Mouse (Mus musculus): Measurements from ENCODE around the gene Supt16. TPM values are rescaled to one million over a fixed set of nuclear protein-coding genes. Genes with fewer than 3 reads are reported as not detected.

Supt16 gene
- polyA plus RNA-seq, 1 experiment from 2014 or later: 99.4 TPM

DNA sequence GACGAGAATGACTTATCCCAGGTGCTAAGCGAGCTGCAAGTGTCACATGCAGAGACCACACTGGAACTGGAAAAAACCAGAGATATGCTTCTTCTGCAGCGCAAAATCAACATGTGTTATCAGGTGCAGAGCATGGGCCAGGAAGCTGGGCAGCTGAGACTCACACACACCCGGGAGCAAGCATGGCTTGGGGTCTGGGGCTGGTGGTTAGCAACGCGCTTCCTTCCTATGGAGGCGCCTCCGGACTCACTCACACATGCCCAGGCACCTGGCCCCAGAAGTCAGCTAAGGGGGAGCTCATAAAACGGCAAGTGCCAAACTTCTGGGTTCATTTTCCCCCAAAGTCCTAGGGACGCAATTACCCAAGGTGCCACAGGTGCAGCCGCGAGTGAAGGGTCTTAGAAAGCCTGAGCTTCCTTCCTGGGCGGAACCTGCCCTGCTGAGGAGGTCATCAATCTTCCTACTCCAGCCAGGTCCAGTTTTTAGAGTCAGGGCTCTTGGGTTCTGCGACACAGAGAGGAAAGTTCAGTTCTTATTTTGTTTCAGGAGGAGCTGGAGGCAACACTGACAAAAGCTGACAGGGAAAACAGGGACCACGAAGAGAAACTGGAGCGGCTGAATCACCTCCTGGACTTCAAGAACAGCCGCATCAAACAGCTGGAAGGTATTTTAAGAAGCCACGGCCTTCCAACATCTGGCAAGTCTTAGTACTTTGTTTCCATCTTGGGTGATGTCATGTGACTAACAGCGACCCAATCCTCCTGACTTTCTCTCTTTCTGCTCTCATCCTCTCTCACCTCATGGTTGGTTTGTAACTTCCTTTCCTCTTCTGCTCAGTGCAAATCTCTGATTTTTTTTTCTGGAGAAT, 56.4 kb downstream of the Supt16 start:
- Histone ChIP-seq H3K4me1 (no peaks in the 10 kb centered on the region), H3K27ac (no peak overlapping the region), H3K36me3 (replicated peaks) (no peaks in the 10 kb centered on the region), H3K27me3 (ENCODE audit: poor library complexity, severe bottlenecking) (no peaks in the 10 kb centered on the region), H3K9me3 (no peaks in the 10 kb centered on the region), H3K4me3 (no peak overlapping the region)
- DNase-seq (ENCODE audit: extremely low spot score, low spot score): no peak
- 75% methylated on average over 19 of the region's 19 CpGs for WGBS

DNA sequence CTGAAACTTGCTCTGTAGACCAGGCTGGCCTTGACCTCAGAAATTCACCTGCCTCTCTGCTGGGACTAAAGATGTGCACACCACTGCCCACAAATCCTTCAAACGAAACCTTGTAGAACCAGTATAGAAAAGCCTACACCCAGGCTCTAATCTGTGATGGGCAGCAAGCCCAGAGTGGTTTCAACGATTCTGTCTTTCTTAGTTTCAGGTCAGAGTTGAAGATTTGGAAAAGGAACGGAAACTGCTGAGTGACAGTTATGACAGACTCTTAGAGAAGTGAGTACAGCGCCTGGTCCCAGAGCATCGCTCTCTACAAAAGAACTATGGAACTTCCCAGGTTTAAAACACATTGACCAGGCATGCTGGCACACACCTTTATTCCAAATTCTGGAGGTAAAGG, 63.6 kb downstream of the Supt16 start:
- Histone ChIP-seq H3K27me3 (ENCODE audit: poor library complexity, severe bottlenecking) (no peaks in the 10 kb centered on the region), H3K9me3 (no peaks in the 10 kb centered on the region; the same call in 1 of the 2 replicates), H3K4me1 (no peaks in the 10 kb centered on the region), H3K36me3 (replicated peaks) (no peaks in the 10 kb centered on the region), H3K4me3 (no peak overlapping the region), H3K27ac (no peak overlapping the region)
- DNase-seq (ENCODE audit: extremely low spot score, low spot score): no peak
- 87% methylated on average over 5 of the region's 5 CpGs for WGBS

DNA sequence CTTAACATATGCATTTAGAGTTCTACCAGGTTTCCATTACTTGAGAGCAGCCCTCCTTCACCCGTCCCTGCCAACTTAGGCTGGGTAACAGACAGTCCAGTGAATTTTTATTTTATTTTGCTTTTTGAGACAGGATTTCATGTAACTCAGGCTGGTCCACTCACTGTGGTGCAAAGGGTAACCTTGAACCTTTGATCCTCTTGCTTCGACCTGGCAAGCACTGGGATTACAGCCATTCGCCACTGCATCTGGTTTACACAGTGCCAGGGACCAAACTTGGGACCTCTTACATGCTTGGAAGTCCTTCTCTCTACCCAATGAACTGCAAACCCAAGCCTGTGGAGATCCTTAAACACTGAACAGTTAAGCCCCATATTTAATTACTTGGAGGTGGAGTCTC, 72.6 kb downstream of the Supt16 start:
- DNase-seq (ENCODE audit: extremely low spot score, low spot score): no peak

DNA sequence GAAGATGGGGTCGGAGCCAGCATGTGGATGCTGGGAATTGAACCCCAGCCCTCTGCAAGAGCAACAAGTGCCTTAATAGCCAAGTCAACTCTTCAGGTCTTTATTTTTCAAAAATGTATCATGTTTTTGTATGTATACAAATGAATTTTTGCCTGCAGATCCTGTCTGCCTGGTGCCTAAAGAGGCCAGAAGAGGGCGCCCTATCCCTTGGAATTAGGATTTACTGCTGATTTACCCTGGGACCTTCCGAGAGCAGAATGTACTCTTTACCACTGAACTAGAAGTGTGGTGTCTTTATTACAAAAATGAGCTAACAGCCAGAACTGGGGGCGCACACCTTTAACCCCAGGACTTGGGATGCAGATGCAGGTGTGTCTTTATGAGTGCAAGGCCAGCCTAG, 73.3 kb downstream of the Supt16 start:
- peaks cover 11% of the 10 kb centered on the region for H3K4me1 ChIP-seq
- peak; percentile 69 for DNase-seq (ENCODE audit: extremely low spot score, low spot score)
- H3K4me3 ChIP-seq: no peak overlapping the region
- 22% methylated on average over 4 of the region's 4 CpGs for WGBS
- H3K27me3 ChIP-seq (ENCODE audit: poor library complexity, severe bottlenecking): peaks cover 14% of the 10 kb centered on the region
- H3K36me3 ChIP-seq (replicated peaks): no peaks in the 10 kb centered on the region
- no peak overlapping the region for H3K27ac ChIP-seq
- no peaks in the 10 kb centered on the region for H3K9me3 ChIP-seq

More for the DNA sequence above, 72.6 kb downstream of the Supt16 start:
- Histone ChIP-seq H3K9me3 (no peaks in the 10 kb centered on the region), H3K36me3 (replicated peaks) (no peaks in the 10 kb centered on the region), H3K27ac (no peak overlapping the region), H3K4me1 (peaks cover 4% of the 10 kb centered on the region; the same call in 1 of the 2 replicates), H3K27me3 (ENCODE audit: poor library complexity, severe bottlenecking) (peaks cover 14% of the 10 kb centered on the region), H3K4me3 (no peak overlapping the region)
- WGBS: 92% methylated on average over 3 of the region's 3 CpGs

DNA sequence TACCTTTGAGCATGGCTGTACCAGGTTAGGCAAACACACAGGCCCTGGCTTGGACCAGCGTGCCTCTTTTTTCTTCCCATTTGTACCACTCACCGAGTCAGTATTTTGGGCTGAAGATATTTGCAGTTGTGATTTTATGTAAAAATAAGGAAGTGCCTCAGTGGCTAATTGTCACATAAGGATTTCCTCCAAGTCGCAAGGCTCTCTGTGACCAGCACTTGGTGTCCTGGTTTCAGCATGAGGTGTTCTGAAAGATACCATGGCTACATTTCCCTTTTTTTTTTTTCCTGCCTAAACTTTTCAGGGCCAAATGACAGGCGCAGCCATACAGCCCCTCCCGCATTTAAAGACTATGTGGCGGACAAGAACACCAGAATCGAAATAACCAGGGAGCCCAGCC, 77.0 kb downstream of the Supt16 start:
- Histone ChIP-seq H3K4me1 (peaks cover 17% of the 10 kb centered on the region), H3K27ac (peak overlapping the region; percentile 94; the same call in 1 of the 2 replicates), H3K9me3 (no peaks in the 10 kb centered on the region), H3K4me3 (no peak overlapping the region), H3K36me3 (replicated peaks) (no peaks in the 10 kb centered on the region), H3K27me3 (ENCODE audit: poor library complexity, severe bottlenecking) (peaks cover 14% of the 10 kb centered on the region)
- WGBS: 59% methylated on average over 7 of the region's 7 CpGs
- no peak for DNase-seq (ENCODE audit: extremely low spot score, low spot score)

DNA sequence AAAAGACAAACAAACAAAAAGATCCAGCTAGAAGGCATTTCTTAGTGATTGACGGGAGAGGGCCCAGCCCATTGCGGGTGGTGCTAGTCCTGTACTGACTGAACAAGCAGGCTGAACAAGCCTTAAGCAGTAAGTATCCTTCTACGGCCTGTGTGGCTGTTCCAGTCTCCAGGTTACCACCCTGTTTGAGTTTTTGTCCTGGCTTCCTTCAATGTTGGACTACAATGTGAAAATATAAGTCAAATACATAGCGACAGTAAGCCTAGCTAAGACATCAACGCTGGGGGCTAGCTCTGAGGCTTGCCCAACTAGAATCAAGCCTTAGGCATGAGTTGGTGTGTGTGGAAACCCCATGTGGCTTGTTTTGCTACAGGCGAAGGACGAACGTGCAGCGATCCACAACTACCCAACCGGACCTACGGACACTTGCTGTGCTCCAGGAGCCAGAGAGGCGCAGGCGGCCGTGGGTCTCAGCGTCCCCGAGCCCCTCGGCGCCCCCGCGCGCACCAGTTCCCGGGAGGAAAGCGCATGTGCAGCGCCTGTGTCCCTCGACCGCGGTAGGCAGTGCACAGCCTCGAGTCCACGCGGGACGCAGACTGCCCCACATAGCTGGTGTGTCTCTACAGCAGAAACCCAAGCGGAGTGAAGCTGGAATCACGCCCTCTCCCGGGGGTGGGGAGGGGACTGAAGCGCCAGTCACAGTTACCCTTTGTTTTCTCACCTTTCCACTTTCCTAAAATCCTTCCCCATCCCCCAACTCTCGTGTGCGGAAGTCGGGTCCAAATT, 78.2 kb downstream of the Supt16 start:
- H3K27ac ChIP-seq: peak overlapping the region; percentile 94
- H3K9me3 ChIP-seq: no peaks in the 10 kb centered on the region
- WGBS: 1% methylated on average over 38 of the region's 38 CpGs
- peak; percentile 75 for DNase-seq (ENCODE audit: extremely low spot score, low spot score)
- H3K4me3 ChIP-seq: peak overlapping the region; percentile 66
- H3K36me3 ChIP-seq (replicated peaks): no peaks in the 10 kb centered on the region
- peaks cover 17% of the 10 kb centered on the region for H3K4me1 ChIP-seq
- peaks cover 14% of the 10 kb centered on the region for H3K27me3 ChIP-seq (ENCODE audit: poor library complexity, severe bottlenecking)

DNA sequence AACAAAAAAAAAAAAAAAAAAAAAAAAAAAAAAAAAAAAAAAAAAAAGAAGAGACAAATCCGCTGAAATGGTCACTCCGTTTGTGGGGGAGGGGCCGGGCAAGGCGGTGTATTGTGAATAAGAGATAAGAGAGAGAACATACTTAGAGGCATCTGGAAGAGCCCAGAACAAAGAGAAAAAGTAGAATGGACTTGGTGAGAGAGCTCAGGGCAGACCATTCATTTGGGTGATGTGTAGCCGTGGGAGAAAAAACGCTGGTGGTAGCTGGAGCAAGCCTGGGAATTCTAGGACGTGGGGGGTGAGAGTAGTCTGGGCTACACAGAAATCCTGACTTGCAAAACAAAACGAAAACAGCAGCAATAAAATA, 78.8 kb downstream of the Supt16 start:
- 31% methylated on average over 8 of the region's 8 CpGs for WGBS
- no peak for DNase-seq (ENCODE audit: extremely low spot score, low spot score)
- H3K4me3 ChIP-seq: peak overlapping the region; percentile 66

DNA sequence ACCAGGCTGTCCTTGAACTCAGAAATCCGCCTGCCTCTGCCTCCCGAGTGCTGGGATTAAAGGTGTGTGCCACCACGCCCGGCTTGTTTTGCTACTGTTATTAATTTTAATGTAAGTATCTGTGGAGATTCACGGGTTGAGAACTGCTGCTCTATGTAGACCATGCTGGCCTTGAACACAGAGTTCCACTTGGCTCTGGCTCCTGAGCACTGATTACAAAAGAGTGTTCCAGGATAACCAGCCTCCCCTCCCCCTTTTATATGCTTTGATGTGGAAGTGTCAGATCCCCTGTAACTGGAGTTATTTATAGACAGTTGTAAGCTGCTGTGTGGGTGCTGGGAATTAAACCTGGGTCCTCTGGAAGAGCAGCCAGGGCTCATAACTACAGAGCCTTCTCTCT, 80.0 kb downstream of the Supt16 start:
- 94% methylated on average over 5 of the region's 5 CpGs for WGBS
- peaks cover 14% of the 10 kb centered on the region for H3K27me3 ChIP-seq (ENCODE audit: poor library complexity, severe bottlenecking)
- H3K9me3 ChIP-seq: no peaks in the 10 kb centered on the region
- H3K4me1 ChIP-seq: peaks cover 17% of the 10 kb centered on the region
- no peak overlapping the region for H3K27ac ChIP-seq
- no peaks in the 10 kb centered on the region for H3K36me3 ChIP-seq (replicated peaks)
- no peak for DNase-seq (ENCODE audit: extremely low spot score, low spot score)
- H3K4me3 ChIP-seq: no peak overlapping the region

More for the DNA sequence above, 78.8 kb downstream of the Supt16 start:
- Histone ChIP-seq H3K27ac (peak overlapping the region; percentile 94), H3K4me1 (peaks cover 17% of the 10 kb centered on the region), H3K9me3 (no peaks in the 10 kb centered on the region), H3K27me3 (ENCODE audit: poor library complexity, severe bottlenecking) (peaks cover 14% of the 10 kb centered on the region), H3K36me3 (replicated peaks) (no peaks in the 10 kb centered on the region)

DNA sequence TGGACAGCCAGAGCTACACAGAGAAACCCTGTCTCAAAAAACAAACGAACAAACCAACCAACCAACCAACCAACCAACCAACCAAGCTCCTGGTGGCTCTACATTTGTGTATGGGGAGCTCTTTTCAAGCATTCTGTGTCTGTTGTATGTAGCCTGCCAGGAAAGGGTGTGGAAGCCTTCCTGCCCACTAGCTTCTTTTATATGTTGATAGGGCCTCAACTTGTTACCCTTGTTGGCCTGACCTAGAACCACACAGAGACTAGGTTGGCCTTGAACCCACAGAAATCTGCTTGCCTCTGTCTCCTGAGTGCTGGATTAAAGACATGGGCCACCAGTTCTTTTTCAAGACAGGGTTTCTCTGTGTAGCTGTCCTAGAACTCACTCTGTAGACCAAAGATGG, 83.1 kb downstream of the Supt16 start:
- DNase-seq (ENCODE audit: extremely low spot score, low spot score): no peak
- H3K27me3 ChIP-seq (ENCODE audit: poor library complexity, severe bottlenecking): no peaks in the 10 kb centered on the region
- 70% methylated on average over 1 of the region's 1 CpGs for WGBS
- no peak overlapping the region for H3K27ac ChIP-seq
- H3K4me1 ChIP-seq: peaks cover 8% of the 10 kb centered on the region
- no peak overlapping the region for H3K4me3 ChIP-seq
- no peaks in the 10 kb centered on the region for H3K9me3 ChIP-seq
- H3K36me3 ChIP-seq (replicated peaks): no peaks in the 10 kb centered on the region

Other genes starting within 250 kb of the Supt16 start
- 97.5 and 102 TPM in 2 replicates for gene Arhgef40, start 212.7 kb downstream of the Supt16 start, polyA plus RNA-seq (2016; fragmentation: Nextera tagmentation; extraction: Ambion mirVana)
- gene Tmem253, start 181.8 kb downstream of the Supt16 start, polyA plus RNA-seq (2016; fragmentation: Nextera tagmentation; extraction: Ambion mirVana): 0.63 and 0.96 TPM in 2 replicates
- 85.4 and 87.6 TPM in 2 replicates for gene Zfp219, start 176.7 kb downstream of the Supt16 start, polyA plus RNA-seq (2016; fragmentation: Nextera tagmentation; extraction: Ambion mirVana)
- gene Olfr221, start 155.0 kb downstream of the Supt16 start, polyA plus RNA-seq (2016; fragmentation: Nextera tagmentation; extraction: Ambion mirVana): not detected in 2 replicates
- 894 and 948 TPM in 2 replicates for gene Hnrnpc, start 93.4 kb downstream of the Supt16 start, polyA plus RNA-seq (2016; fragmentation: Nextera tagmentation; extraction: Ambion mirVana)
- 130 and 134 TPM in 2 replicates for gene Rpgrip1, start 86.7 kb downstream of the Supt16 start, polyA plus RNA-seq (2016; fragmentation: Nextera tagmentation; extraction: Ambion mirVana)
- 46.5 and 46.7 TPM in 2 replicates for gene Chd8, start 60.4 kb upstream of the Supt16 start, polyA plus RNA-seq (2016; fragmentation: Nextera tagmentation; extraction: Ambion mirVana)
- gene Tox4, start 81.7 kb upstream of the Supt16 start, polyA plus RNA-seq (2016; fragmentation: Nextera tagmentation; extraction: Ambion mirVana): 53.4 and 56.6 TPM in 2 replicates
- 22.5 and 24.0 TPM in 2 replicates for gene Rab2b, start 82.1 kb upstream of the Supt16 start, polyA plus RNA-seq (2016; fragmentation: Nextera tagmentation; extraction: Ambion mirVana)
- gene Mettl3, start 107.7 kb upstream of the Supt16 start, polyA plus RNA-seq (2016; fragmentation: Nextera tagmentation; extraction: Ambion mirVana): 64.4 and 69.9 TPM in 2 replicates
- 73.2 and 82.1 TPM in 2 replicates for gene Sall2, start 131.3 kb upstream of the Supt16 start, polyA plus RNA-seq (2016; fragmentation: Nextera tagmentation; extraction: Ambion mirVana)
- not detected in 2 replicates for gene Olfr1513, start 159.0 kb upstream of the Supt16 start, polyA plus RNA-seq (2016; fragmentation: Nextera tagmentation; extraction: Ambion mirVana)
- gene Olfr1512, start 181.8 kb upstream of the Supt16 start, polyA plus RNA-seq (2016; fragmentation: Nextera tagmentation; extraction: Ambion mirVana): 0.15 TPM in 1 of 2 replicates, not detected in the other
- gene Olfr1511, start 200.0 kb upstream of the Supt16 start, polyA plus RNA-seq (2016; fragmentation: Nextera tagmentation; extraction: Ambion mirVana): 0.14 and 0.19 TPM in 2 replicates
- gene Olfr1510, start 217.0 kb upstream of the Supt16 start, polyA plus RNA-seq (2016; fragmentation: Nextera tagmentation; extraction: Ambion mirVana): not detected in 2 replicates
- not detected in 2 replicates for gene Olfr1509, start 245.6 kb upstream of the Supt16 start, polyA plus RNA-seq (2016; fragmentation: Nextera tagmentation; extraction: Ambion mirVana)

Data from forebrain, embryonic 10.5 days (tissue).